Mouse (Mus musculus): ENCODE data around the gene Nhlrc2. TPM values are rescaled to one million over a fixed set of nuclear protein-coding genes. Genes with fewer than 3 reads are reported as not detected.

Nhlrc2 gene
- 2.5 TPM for polyA plus RNA-seq (2014; fragmentation: Illumina TruSeq; extraction: RNeasy Lipid Tissue Mini Kit (QIAGEN cat#74804); ENCODE audit: low read depth, low replicate concordance)

DNA sequence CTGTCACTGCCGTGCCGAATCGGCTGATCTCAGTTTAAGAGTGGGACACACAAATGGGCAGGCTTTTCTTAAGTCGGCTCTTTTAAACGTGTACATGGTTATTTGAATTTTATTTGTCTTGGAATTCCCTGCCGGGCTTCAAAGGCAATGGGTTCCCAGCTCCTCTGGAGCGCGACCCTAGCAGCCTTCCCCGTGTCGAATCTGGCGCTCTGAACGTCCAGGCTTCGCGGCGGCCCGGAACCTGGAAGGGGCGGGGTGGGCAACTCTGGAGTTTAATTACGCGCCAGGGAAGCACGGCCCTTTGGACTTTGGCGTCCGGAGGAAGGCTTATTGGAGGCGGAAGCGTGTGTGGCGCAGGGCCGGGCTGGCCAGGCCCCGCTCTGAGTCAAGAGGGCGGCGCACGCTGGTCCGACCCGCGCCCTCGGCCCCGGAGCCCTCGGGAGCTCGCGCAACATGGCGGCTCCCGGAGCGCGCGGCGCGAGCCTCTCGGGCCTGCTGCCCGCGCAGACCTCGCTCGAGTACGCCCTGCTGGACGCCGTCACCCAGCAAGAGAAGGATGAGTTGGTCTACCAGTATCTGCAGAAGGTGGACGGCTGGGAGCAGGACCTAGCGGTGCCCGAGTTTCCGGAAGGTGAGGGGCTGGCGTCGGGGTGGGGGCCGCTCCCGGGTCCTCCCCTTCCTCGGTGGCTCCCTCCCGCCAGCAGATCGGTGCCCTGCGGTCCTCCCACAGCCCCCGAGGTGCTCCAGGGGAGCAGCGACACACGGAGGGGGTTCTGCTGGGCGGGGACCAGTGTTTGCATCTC is at the start of gene Nhlrc2:
Gene Nhlrc2 (plus strand): TSS at position 32 of the 803 bp plus-strand sequence.

DNA sequence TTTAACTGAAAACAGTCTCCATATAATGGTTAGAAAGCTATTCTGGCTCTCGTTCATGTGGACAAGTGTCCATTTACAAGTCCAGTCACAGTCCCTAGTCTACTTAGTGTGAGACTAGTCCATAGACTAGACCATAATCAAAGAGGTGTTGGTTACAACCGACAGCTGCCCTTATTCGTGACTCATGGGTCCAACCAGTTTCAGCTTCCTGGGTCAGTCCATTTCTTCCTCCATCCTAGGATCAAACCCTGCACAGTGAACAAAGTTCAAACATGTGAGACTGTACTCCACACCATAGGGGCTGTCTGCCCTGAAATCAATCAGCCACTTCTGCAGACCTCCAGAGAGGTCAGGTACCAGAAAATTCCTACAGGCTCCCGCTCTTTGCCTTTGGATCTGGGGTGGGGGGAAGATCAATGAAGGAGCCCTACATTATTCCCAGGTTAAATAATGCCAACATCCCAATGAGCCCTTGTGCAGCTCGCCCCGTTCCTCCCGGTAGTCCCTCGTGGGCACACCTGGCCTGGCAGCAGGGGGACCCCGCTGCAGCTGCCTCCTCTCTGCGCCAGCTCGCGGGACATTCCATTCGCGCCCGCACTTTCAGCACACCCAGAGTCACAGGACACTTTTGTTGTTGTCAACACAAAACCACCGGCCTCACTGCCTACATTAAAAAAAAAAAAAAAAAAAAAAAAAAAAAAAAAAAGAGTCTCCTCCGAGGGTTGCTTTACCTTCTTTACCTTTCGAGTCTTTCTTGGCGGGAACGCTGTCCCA is 418 bp upstream of the Nhlrc2 start, which contains the start of gene Dclre1a:
Gene Dclre1a (minus strand): TSS at position 767 of the 774 bp plus-strand sequence.

Other genes with a start within 250 kb of the Nhlrc2 start
- not detected for gene Nrap, start 158.2 kb upstream of the Nhlrc2 start, polyA plus RNA-seq (2014; fragmentation: Illumina TruSeq; extraction: RNeasy Lipid Tissue Mini Kit (QIAGEN cat#74804); ENCODE audit: low read depth, low replicate concordance)
- 2.9 TPM for gene Casp7, start 151.1 kb upstream of the Nhlrc2 start, polyA plus RNA-seq (2014; fragmentation: Illumina TruSeq; extraction: RNeasy Lipid Tissue Mini Kit (QIAGEN cat#74804); ENCODE audit: low read depth, low replicate concordance)
- 0.20 TPM for gene Plekhs1, start 86.6 kb upstream of the Nhlrc2 start, polyA plus RNA-seq (2014; fragmentation: Illumina TruSeq; extraction: RNeasy Lipid Tissue Mini Kit (QIAGEN cat#74804); ENCODE audit: low read depth, low replicate concordance)
- gene Dclre1a, start within 50 bp of the Nhlrc2 start, polyA plus RNA-seq (2014; fragmentation: Illumina TruSeq; extraction: RNeasy Lipid Tissue Mini Kit (QIAGEN cat#74804); ENCODE audit: low read depth, low replicate concordance) = 19.7 TPM
- gene Adrb1, start 173.9 kb downstream of the Nhlrc2 start, polyA plus RNA-seq (2014; fragmentation: Illumina TruSeq; extraction: RNeasy Lipid Tissue Mini Kit (QIAGEN cat#74804); ENCODE audit: low read depth, low replicate concordance) = 0.43 TPM

Measured in testis, adult 10 weeks (tissue).